Mouse (Mus musculus) regulatory T cell (primary cell): Measurements from ENCODE around the gene Morn3.
"Not testable (repeated sequence)": the region's sequence is repeated elsewhere in the genome, so short reads cannot be mapped to it uniquely, and the experiment has no call there.

Experiments
- in situ Hi-C: fragments of 300-600 bp; cut with MboI, MseI; formaldehyde crosslinking; loops from one replicate; pipeline ENCODE4 v1.15.1; 2025; ENCODE audit warnings: high pct_unique_total_duplicates

Morn3 gene

GRCm38 (mm10) chr5:123046916-123047315 lies at the start of gene Morn3:
Gene Morn3 (minus strand): TSS chr5:123047016.
- in situ Hi-C loops = loop anchor here (5.0 kb wide), 2 partner anchors 35 to 80 kb away; no protein-coding TSS in a partner anchor

GRCm38 (mm10) chr5:123096299-123096698 lies 49.5 kb upstream of the Morn3 start:
- in situ Hi-C loops = no loop called here

DNA sequence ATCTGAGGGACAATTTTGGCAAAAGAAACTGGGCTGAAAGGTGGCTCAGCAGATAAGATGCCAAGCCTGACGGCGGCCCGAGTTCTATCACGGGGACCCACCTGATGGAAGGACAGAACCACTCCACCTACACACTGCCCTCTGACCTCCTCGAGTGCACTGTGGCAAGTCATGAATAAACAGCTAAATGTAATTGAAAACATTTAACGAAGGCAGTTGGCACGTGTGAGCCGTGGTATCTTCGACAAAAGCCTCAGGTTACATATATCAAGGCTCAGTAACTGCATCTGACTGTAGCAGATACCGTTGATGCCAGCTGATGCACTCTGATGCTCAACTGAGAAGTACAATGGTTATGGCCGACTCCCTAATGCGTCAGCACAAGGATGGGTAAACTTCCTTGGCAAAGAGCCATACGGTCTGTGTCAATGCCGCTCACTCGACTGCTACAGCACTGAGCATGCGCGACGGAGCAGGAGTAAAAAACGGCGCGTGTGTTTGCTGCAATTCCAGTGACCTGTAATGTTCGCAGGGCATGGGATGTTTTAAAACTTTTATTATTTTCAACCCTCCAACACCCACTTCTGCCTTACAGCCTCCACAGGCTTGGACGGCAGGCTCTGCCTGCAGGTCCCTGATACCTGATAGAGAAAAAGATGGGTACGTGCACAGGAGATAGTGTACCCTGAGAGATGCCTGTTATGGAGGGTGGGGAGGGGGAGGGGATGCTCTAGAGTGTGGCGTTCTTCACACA lies 47.6 kb upstream of the Morn3 start:
- in situ Hi-C loops = no loop called here

DNA sequence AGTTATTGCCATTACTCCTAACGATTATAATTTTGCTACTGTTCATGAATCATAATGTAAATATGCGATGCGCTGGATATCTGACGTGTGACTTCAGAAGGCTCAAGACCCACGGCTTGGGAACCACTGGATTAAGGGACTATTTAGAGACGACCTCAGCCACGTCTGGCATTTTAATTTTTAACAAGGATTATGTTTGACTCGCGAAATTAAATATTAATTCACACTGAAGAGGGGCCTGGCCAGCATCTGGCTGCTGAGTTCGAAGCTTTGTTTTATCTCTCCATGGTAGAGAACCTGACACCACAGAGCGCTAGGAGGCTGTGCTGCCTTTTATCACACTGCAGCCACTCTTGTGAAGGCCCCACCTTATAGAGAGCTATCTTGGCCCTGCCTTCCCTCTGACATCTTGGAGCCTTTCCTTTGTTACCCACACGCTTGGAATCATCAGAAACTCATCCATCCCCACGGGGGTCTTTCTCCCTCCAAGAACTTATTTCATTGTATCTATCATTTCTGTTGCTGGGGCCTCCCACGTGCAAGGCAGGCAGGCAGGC lies 46.3 kb upstream of the Morn3 start:
- in situ Hi-C loops = no loop called here

GRCm38 (mm10) chr5:123090560-123091306 lies 43.9 kb upstream of the Morn3 start:
- in situ Hi-C loops = no loop called here

DNA sequence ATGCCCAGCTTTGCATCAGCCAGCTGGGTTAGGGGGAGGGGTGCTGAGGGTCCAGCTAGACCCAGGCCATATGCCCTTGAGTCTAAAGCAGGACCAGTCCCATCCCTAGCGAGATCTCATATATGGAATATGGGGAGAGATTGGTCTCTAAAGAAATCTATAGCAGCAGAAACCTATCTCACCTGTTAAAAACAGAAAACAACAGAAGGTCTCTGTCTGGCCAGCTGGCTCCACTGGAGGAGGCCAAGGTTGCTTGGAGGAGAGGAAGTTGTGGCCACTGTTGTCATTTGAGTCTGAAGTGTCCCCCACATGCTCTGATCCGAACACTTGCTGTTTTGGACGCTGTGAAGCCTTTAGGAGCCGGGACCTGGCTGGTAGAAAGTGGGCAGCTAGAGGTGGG lies 42.0 kb upstream of the Morn3 start:
- in situ Hi-C loops = no loop called here

- in situ Hi-C loops = no loop called here
Measured at GRCm38 (mm10) chr5:123086501-123086900, 39.7 kb upstream of the Morn3 start.

DNA sequence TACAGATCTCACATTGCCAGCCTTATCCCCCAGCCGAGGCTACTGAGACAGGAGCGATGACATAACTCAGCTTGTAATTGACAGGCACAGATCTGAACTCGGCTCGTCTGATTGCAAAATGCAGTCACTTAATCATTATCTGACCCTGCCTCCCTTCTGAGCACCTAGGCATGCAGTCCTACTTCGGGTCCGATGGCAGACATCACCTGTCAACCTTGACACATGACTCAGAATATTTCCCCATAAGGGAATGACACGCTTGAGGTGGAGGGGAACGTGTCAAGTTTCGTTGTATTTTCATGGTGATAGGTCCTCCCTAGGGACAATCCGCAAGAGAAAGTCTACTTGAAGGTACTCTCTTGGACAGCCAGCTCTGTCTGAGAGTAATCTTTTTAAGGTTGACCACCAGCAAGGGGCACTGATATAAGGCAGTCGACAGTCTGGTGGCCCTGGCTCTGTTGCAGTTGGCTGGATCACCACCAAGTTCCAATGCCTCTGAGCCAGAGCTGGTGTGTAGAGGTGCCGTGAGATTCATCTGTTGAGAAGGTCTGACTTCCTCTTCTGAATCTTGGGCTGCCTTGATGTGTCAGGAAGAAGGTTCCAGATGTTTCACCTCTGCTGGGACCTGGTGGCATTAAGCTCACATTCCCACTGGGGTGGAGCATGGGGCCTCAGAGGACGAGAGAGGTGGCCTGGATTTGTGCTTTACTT lies 36.7 kb upstream of the Morn3 start:
- in situ Hi-C loops = no loop called here

GRCm38 (mm10) chr5:123080510-123080909 lies 33.7 kb upstream of the Morn3 start:
- in situ Hi-C loops = no loop called here

DNA sequence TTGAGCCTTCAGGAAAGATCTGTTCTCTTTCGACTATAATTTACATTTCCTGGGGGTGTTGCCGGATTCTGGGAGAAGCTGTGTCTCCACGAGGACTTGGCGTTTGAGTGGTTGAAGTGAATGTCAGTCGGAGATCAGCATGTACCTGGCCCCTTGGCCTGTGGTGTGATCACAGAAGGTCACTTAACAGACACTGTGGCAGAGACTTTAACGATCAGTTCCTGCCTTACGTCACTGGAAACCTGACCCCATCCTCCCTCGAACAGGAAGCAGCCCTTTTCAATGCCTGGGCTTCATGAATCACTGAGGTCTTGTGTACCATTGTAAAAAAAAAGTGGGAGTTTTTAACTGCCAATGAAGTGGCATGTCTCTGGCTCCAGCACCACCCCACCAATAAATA lies 33.2 kb upstream of the Morn3 start:
- in situ Hi-C loops = no loop called here

- in situ Hi-C loops = loop anchor here (10.0 kb wide), 2 partner anchors 45 to 1975 kb away; no protein-coding TSS in a partner anchor
Measured at GRCm38 (mm10) chr5:123079568-123079967, 32.8 kb upstream of the Morn3 start.

- in situ Hi-C loops = loop anchor here (10.0 kb wide), 2 partner anchors 48 to 1972 kb away; no protein-coding TSS in a partner anchor
Measured at GRCm38 (mm10) chr5:123076419-123077281, 29.8 kb upstream of the Morn3 start.

DNA sequence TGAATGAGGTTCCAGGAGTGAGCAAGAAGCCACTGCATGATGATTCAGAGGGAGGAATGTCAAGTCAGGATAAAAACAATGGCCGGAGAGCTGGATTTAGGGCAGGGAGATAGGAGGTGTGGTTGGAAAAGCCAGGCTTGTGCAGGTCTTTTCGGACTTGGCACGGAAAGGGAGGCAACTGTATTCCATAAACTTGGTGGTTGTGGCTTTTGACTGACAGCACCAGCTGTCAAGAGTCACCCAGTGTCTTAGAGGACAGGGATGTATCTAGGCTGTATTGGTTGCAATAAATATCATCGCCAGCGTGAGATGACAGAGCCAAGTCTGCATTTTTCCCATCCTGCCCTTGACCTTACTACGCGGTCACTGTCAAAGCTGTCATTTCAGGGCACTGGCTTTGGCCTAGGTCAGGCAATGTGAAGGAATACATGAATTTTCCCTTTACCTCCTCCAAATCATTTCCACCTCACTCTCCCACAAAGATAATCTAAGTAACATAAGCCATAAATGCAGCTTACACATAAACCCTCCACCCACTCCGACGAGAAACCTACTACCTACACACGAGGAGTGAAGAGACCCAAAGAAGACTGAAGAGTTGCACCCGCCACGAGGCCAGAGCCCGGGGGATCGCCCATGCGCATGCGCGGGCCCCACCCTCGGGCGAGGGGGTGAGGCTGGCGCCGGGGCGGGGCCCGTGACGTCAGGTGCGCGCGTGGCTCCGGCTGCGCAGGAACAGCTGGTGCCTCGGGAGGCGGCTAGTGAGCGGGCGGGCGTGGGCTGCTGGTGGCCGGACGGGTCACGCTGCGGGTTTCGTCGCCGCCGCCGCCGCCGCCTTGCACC lies 29.0 kb upstream of the Morn3 start:
- in situ Hi-C loops = loop anchor here (10.0 kb wide), 2 partner anchors 49 to 1971 kb away; no protein-coding TSS in a partner anchor

DNA sequence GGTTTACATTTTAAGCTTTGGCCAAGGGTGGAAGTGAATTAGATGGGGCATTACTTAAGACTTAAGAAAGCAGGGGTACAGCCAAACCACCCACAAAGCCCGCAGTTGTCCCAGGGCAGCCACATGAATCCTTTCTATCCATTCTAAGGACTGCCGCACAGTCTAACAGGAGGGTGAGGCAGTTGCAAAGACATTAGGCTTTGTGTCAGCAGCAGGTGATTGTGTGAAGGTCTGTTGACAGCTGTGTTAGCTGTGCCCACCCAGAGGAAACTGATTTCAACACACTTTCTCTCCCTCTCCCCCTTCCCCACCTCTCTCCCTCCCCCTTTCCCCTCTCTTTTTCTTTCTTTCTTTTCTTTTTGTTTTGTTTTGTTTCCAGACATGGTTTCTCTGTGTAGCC lies 21.9 kb upstream of the Morn3 start:
- in situ Hi-C loops = loop anchor here (5.0 kb wide), 1 partner anchor 104 kb away; no protein-coding TSS in a partner anchor

GRCm38 (mm10) chr5:123068115-123068514 lies 21.3 kb upstream of the Morn3 start, which contains the start of gene Tmem120b:
Gene Tmem120b (plus strand): TSS chr5:123068415.
- in situ Hi-C loops = loop anchor here (5.0 kb wide), 1 partner anchor 104 kb away; no protein-coding TSS in a partner anchor

DNA sequence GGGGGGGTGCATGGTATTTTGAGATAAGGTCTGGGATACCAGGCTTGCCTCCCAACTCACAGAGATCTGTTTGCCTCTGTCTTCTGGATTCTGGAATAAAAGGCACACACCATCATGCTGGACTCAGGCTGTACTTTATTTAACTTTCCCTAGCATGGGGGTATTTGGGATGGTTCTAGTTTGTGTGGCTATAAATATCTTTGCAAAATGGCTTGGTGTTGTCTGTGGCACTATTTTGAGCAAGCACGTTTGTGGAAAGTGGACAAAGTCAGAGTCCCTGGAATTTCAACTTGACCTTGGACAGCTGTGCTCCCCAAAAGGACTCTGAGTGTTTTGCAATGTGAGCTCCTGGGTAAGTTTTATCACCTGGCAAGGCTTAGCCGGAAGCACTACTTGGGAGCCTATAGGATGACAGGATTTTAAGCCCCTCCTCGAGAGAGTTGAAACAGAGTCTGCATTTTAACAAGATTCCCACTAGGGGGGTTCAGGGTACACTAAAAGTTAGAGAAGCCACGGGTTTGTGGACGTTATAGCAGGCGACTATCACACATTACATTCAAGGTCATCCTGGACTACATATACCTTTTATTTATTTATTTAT lies 20.7 kb upstream of the Morn3 start:
- in situ Hi-C loops = loop anchor here (5.0 kb wide), 1 partner anchor 105 kb away; no protein-coding TSS in a partner anchor

- in situ Hi-C loops = no loop called here
Measured at GRCm38 (mm10) chr5:123064207-123064606, 17.4 kb upstream of the Morn3 start.

GRCm38 (mm10) chr5:123063141-123063540 lies 16.3 kb upstream of the Morn3 start:
- in situ Hi-C loops = no loop called here

DNA sequence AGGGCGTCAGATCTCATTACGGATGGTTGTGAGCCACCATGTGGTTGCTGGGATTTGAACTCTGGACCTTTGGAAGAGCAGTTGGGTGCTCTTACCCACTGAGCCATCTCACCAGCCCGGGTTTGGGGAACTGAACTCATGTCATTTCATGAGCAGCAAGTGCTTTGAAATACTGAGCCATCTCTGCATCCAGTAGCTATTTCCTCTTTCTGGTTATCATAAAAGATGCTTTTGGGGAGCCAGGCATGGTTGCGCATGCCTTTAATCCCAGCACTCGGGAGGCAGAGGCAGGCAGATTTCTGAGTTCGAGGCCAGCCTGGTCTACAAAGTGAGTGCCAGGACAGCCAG lies 14.6 kb upstream of the Morn3 start:
- in situ Hi-C loops = not testable (repeated sequence)
